Mouse (Mus musculus) ES-Bruce4 (cell line): Measurements from ENCODE around the gene Clpb. TPM values are rescaled to one million over a fixed set of nuclear protein-coding genes. Genes with fewer than 3 reads are reported as not detected.

Experiments
- H3K27ac ChIP-seq: 2 replicates; pipeline ENCODE4 v1.5.1; 2012; ENCODE audit warnings: low read length, inconsistent platforms; ENCODE audit not compliant: insufficient read depth
- H3K27me3 ChIP-seq: 2 replicates; pipeline ENCODE4 v1.6.1; 2012; ENCODE audit warnings: mild to moderate bottlenecking, low read length, inconsistent platforms; ENCODE audit not compliant: control insufficient read depth, poor library complexity, insufficient read depth, severe bottlenecking
- H3K36me3 ChIP-seq: 2 replicates; pipeline ENCODE4 v1.6.1; 2012; ENCODE audit warnings: inconsistent platforms, mild to moderate bottlenecking, low read length, moderate library complexity; ENCODE audit not compliant: control insufficient read depth, poor library complexity, insufficient read depth, severe bottlenecking
- H3K4me1 ChIP-seq: one replicate; pipeline ENCODE4 v1.8.1; 2011; ENCODE audit warnings: low read length; ENCODE audit not compliant: control insufficient read depth, insufficient read depth
- H3K4me3 ChIP-seq: 2 replicates; pipeline ENCODE4 v1.5.1; 2011; ENCODE audit warnings: low read depth, mild to moderate bottlenecking, low read length
- H3K9ac ChIP-seq: 2 replicates; pipeline ENCODE4 v1.6.1; 2012; ENCODE audit warnings: low read depth, mild to moderate bottlenecking, inconsistent platforms; ENCODE audit not compliant: poor library complexity, severe bottlenecking
- H3K9me3 ChIP-seq: replicated peaks from 2 replicates; pipeline ENCODE4 v1.6.1; 2012; ENCODE audit warnings: mild to moderate bottlenecking, low read length, inconsistent platforms; ENCODE audit not compliant: control insufficient read depth, poor library complexity, insufficient read depth, severe bottlenecking
- CTCF ChIP-seq: IDR thresholded peaks from one replicate; pipeline ENCODE4 v1.8.1; 2011; ENCODE audit warnings: low read depth, low read length
- EP300 ChIP-seq: IDR thresholded peaks from 2 replicates; pipeline ENCODE4 v1.6.1; 2011; ENCODE audit warnings: low read depth, low read length; ENCODE audit not compliant: insufficient read depth
- POLR2A ChIP-seq: IDR thresholded peaks from one replicate; pipeline ENCODE4 v1.8.1; 2011; ENCODE audit warnings: low read length; ENCODE audit not compliant: insufficient read depth
- polyA plus RNA-seq: library from polyadenylated mRNA; stranded (reverse); fragments of >200 nt; gene quantifications from 2 replicates; pipeline ENCODE4 v1.2.4, GENCODE M21; 2011; ENCODE audit warnings: low read depth; ENCODE audit not compliant: missing spikeins, insufficient read depth, insufficient read length

Clpb gene
- polyA plus RNA-seq, 1 experiment = 58.9 TPM

GRCm38 (mm10) chr7:101692446-101692845 is 29.0 kb downstream of the Clpb start:
- peaks cover 2% of the 10 kb centered on the region; the same call in 1 of the 2 replicates for H3K36me3 ChIP-seq
- H3K27me3 ChIP-seq = no peaks in the 10 kb centered on the region
- H3K27ac ChIP-seq = no peak overlapping the region
- H3K4me3 ChIP-seq = no peak overlapping the region
- H3K9me3 ChIP-seq = no peaks in the 10 kb centered on the region
- no peaks in the 10 kb centered on the region for H3K4me1 ChIP-seq
- TF ChIP-seq POLR2A (no peak), CTCF (no peak), EP300 (no peak)
- no peak overlapping the region for H3K9ac ChIP-seq

DNA sequence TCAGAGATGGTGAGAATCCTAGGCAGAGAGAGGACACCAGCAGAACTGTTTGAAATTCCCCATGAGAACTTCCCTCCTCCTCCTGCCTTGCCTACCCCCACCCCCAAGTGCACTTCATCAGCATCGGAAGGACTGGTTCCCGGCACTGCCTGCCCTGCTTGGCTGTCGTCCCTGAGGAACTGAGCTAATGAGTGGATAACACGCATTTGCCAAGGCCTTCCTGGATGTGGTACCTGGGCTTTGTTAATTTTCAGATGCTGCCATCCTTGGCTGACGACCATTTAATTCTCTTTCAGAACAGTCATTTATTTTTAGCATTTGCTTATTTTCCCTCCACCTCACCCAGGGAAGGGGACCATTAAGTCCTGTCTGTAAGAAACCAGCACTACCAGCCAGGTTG is 32.0 kb downstream of the Clpb start:
- no peak overlapping the region for H3K4me3 ChIP-seq
- H3K36me3 ChIP-seq = no peaks in the 10 kb centered on the region

GRCm38 (mm10) chr7:101696931-101697723 is 33.7 kb downstream of the Clpb start:
- no peak overlapping the region for H3K9ac ChIP-seq
- no peaks in the 10 kb centered on the region for H3K27me3 ChIP-seq
- no peaks in the 10 kb centered on the region for H3K4me1 ChIP-seq
- no peak overlapping the region for H3K27ac ChIP-seq
- no peak overlapping the region for H3K4me3 ChIP-seq
- H3K36me3 ChIP-seq = no peaks in the 10 kb centered on the region
- no peaks in the 10 kb centered on the region for H3K9me3 ChIP-seq
- TF ChIP-seq CTCF = no peak

More for the DNA sequence above, 32.0 kb downstream of the Clpb start:
- no peaks in the 10 kb centered on the region for H3K4me1 ChIP-seq
- no peaks in the 10 kb centered on the region for H3K27me3 ChIP-seq
- H3K9ac ChIP-seq = no peak overlapping the region
- TF ChIP-seq CTCF (no peak), EP300 (no peak), POLR2A (no peak)
- H3K27ac ChIP-seq = no peak overlapping the region
- no peaks in the 10 kb centered on the region for H3K9me3 ChIP-seq

DNA sequence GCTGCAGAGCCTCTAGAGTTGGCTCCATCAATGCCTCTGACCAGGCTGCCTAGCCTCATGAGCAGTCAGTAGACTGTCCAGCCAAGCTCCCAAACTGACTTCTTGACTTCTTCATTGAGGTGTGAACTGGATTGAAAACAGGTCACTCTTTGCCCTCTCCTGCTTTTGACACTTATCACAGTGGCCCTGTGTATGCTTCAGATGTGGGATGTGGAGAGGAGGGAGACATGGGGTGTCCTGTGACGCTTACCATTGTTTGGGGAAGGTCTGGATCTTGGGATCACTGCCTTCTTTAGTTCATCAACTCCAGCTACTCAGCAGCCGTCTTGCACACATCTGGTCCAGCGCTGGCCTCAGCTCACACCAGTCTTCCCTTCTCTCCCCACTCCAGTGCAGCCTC is 36.9 kb downstream of the Clpb start:
- Histone ChIP-seq H3K4me1 (no peaks in the 10 kb centered on the region), H3K9me3 (no peaks in the 10 kb centered on the region), H3K27me3 (no peaks in the 10 kb centered on the region), H3K9ac (no peak overlapping the region), H3K27ac (no peak overlapping the region), H3K36me3 (no peaks in the 10 kb centered on the region), H3K4me3 (no peak overlapping the region)
- TF ChIP-seq CTCF (no peak), EP300 (no peak), POLR2A (no peak)

DNA sequence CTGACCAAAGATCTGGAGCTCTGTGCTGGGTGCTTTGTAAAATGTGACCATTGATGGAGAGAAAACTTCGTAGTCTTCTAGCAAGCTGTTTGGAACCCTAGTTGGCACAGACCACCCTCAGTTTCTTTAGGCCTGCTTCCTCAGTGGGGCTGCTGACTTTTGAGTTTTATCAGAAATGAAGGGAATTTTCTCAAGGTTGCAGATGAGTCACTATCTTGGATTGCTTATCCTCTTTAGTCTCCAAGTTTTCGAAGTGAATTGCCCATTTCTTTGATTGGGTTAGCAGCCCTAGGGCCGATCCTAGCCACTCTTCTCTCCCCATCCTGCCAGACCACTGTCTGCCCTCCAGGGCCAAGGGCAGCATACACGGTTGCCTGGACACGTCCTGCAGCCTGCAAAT is 39.3 kb downstream of the Clpb start:
- no peaks in the 10 kb centered on the region for H3K9me3 ChIP-seq
- no peaks in the 10 kb centered on the region for H3K4me1 ChIP-seq
- no peak overlapping the region for H3K9ac ChIP-seq
- H3K27ac ChIP-seq = no peak overlapping the region
- TF ChIP-seq EP300 (no peak), POLR2A (no peak), CTCF (no peak)
- H3K27me3 ChIP-seq = no peaks in the 10 kb centered on the region
- H3K36me3 ChIP-seq = peaks cover 9% of the 10 kb centered on the region
- H3K4me3 ChIP-seq = no peak overlapping the region

- Histone ChIP-seq H3K36me3 (peaks cover 11% of the 10 kb centered on the region), H3K4me1 (no peaks in the 10 kb centered on the region), H3K4me3 (no peak overlapping the region), H3K9ac (no peak overlapping the region), H3K9me3 (no peaks in the 10 kb centered on the region), H3K27me3 (no peaks in the 10 kb centered on the region), H3K27ac (no peak overlapping the region)
- TF ChIP-seq POLR2A (no peak), CTCF (no peak), EP300 (no peak)
These were observed 46.2 kb downstream of the Clpb start for GRCm38 (mm10) chr7:101709586-101709985.
